Mouse (Mus musculus): ENCODE measurements around the gene 2410004P03Rik.

Gene 2410004P03Rik

GRCm38 (mm10) chr12:17011100-17011870, at the start of gene 2410004P03Rik:
Gene 2410004P03Rik, minus strand, starts transcription at chr12:17011727.
- peak; percentile 66 to 71 for DNase-seq (ENCODE audit: low spot score in 2 of 2)

- DNase-seq (ENCODE audit: low spot score in 2 of 2): no peak
These were observed 49.7 kb upstream of the 2410004P03Rik start for GRCm38 (mm10) chr12:17061183-17061722.

GRCm38 (mm10) chr12:17058490-17058889, 47.0 kb upstream of the 2410004P03Rik start:
- no peak for DNase-seq (ENCODE audit: low spot score in 2 of 2)

GRCm38 (mm10) chr12:17057110-17057509, 45.6 kb upstream of the 2410004P03Rik start:
- DNase-seq (ENCODE audit: low spot score in 2 of 2): no peak

- no peak for DNase-seq (ENCODE audit: low spot score in 2 of 2)
These were observed 44.2 kb upstream of the 2410004P03Rik start for GRCm38 (mm10) chr12:17055766-17056165.

GRCm38 (mm10) chr12:17054691-17055090, 43.2 kb upstream of the 2410004P03Rik start:
- DNase-seq (ENCODE audit: low spot score in 2 of 2): no peak

- no peak for DNase-seq (ENCODE audit: low spot score in 2 of 2)
These were observed 41.1 kb upstream of the 2410004P03Rik start for GRCm38 (mm10) chr12:17052673-17053072.

- peak; percentile 71 to 76 for DNase-seq (ENCODE audit: low spot score in 2 of 2)
These were observed 39.5 kb upstream of the 2410004P03Rik start for GRCm38 (mm10) chr12:17051057-17051456.

- no peak for DNase-seq (ENCODE audit: low spot score in 2 of 2)
These were observed 38.3 kb upstream of the 2410004P03Rik start for GRCm38 (mm10) chr12:17049796-17050195.

- DNase-seq (ENCODE audit: low spot score in 2 of 2): no peak
These were observed 37.6 kb upstream of the 2410004P03Rik start for GRCm38 (mm10) chr12:17048979-17049612.

- no peak for DNase-seq (ENCODE audit: low spot score in 2 of 2)
These were observed 31.8 kb upstream of the 2410004P03Rik start for GRCm38 (mm10) chr12:17043311-17043710.

- no peak for DNase-seq (ENCODE audit: low spot score in 2 of 2)
These were observed 29.0 kb upstream of the 2410004P03Rik start for GRCm38 (mm10) chr12:17040567-17040966.

- no peak for DNase-seq (ENCODE audit: low spot score in 2 of 2)
These were observed 27.9 kb upstream of the 2410004P03Rik start for GRCm38 (mm10) chr12:17039415-17039814.

GRCm38 (mm10) chr12:17038246-17038645, 26.7 kb upstream of the 2410004P03Rik start:
- no peak for DNase-seq (ENCODE audit: low spot score in 2 of 2)

GRCm38 (mm10) chr12:17037053-17037610, 25.6 kb upstream of the 2410004P03Rik start:
- DNase-seq (ENCODE audit: low spot score in 2 of 2): peak; percentile 73 to 79

GRCm38 (mm10) chr12:17036532-17036931, 25.0 kb upstream of the 2410004P03Rik start:
- DNase-seq (ENCODE audit: low spot score in 2 of 2): no peak

- DNase-seq (ENCODE audit: low spot score in 2 of 2): no peak
These were observed 23.6 kb upstream of the 2410004P03Rik start for GRCm38 (mm10) chr12:17035128-17035527.

- DNase-seq (ENCODE audit: low spot score in 2 of 2): no peak
These were observed 23.1 kb upstream of the 2410004P03Rik start for GRCm38 (mm10) chr12:17034671-17035070.

GRCm38 (mm10) chr12:17033464-17033841, 21.9 kb upstream of the 2410004P03Rik start:
- no peak for DNase-seq (ENCODE audit: low spot score in 2 of 2)

GRCm38 (mm10) chr12:17032694-17033463, 21.4 kb upstream of the 2410004P03Rik start:
- DNase-seq (ENCODE audit: low spot score in 2 of 2): peak; percentile 89 to 92

GRCm38 (mm10) chr12:17024554-17025110, 13.1 kb upstream of the 2410004P03Rik start:
- DNase-seq (ENCODE audit: low spot score in 2 of 2): no peak
